Mouse (Mus musculus): ENCODE measurements at regions not wholly inside any gene's neighbourhood (a gene's known extent, or its start where the extent isn't known, plus 50 kb on each side); places are given as distances from the start of the nearest gene placed in this dataset.

DNA sequence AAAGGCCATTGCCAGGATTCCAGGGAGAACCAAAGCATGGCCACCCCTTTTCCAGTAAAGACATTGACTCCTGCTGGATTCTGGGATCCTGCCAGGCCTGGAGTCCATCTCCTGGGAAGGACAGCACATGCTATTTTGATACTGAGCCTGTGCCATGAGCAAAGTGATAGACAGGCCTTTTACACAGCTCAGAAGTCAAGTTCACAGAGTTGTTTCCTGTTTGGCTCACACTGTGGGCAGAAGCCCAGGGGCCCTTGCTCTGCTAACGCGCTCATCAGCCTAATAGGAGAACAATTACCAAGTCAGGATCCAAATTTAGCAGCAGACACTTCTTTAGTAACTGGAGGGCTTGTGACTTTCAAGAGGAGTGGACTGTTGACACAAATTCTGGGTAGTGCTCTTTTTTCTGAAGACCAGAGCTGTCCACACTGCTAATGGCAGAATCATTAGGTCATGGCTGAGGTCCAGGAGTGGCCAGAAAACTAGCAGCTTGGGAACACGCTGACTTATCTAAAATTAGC lies 122.1 kb upstream of the Smim23 start:
- TF ChIP-seq CTCF (IDR thresholded peaks at IDR 0.05 in 2 of 3, conservative IDR thresholded peaks at IDR 0.05 in 1 of 3; ENCODE audit: control insufficient read depth in 1 of 3, insufficient read depth in 1 of 3, low read depth in 2 of 3, low read length in 3 of 3, poor library complexity in 1 of 3, severe bottlenecking in 1 of 3) (no peak), POLR2A (IDR thresholded peaks at IDR 0.05; ENCODE audit: control insufficient read depth in 1 of 2, insufficient read depth in 1 of 2, low read depth in 1 of 2, low read length in 2 of 2, poor library complexity in 1 of 2) (no peak), ZNF384 (IDR thresholded peaks at IDR 0.05; ENCODE audit: low read depth, low read length) (no peak), MYC (IDR thresholded peaks at IDR 0.05; ENCODE audit: low read depth, low read length) (no peak), EP300 (IDR thresholded peaks at IDR 0.05; ENCODE audit: low read depth in 1 of 2, low read length in 2 of 2) (no peak), NELFE (IDR thresholded peaks at IDR 0.05; ENCODE audit: low read depth, low read length) (no peak), E2F4 (IDR thresholded peaks at IDR 0.05; ENCODE audit: borderline replicate concordance, low read depth, low read length) (no peak), HCFC1 (IDR thresholded peaks at IDR 0.05; ENCODE audit: low read depth, low read length) (no peak), MXI1 (IDR thresholded peaks at IDR 0.05; ENCODE audit: low read depth, low read length) (no peak), SMC3 (IDR thresholded peaks at IDR 0.05; ENCODE audit: low read depth, low read length) (no peak)
